Mouse (Mus musculus) liver, adult 2 months (tissue): ENCODE data around the gene Eif2b2.

Experiments
- CTCF ChIP-seq: fragments of 200-500 bp; IDR thresholded peaks from 2 replicates; pipeline ENCODE4 v1.5.1; 2011; ENCODE audit warnings: low read depth, low read length, control low read depth
- POLR2A ChIP-seq: fragments of 200-500 bp; IDR thresholded peaks from 2 replicates; pipeline ENCODE4 v1.6.1; 2011; ENCODE audit warnings: low read length, control low read depth; ENCODE audit not compliant: insufficient read depth; ENCODE audit errors: extremely low read depth

GRCm38 (mm10) chr12:85201830-85202147 lies 17.5 kb upstream of the Eif2b2 start:
- TF ChIP-seq CTCF (no peak), POLR2A (no peak)
